Mouse (Mus musculus): Measurements from ENCODE around the gene Lhx1. TPM values are rescaled to one million over a fixed set of nuclear protein-coding genes. Genes with fewer than 3 reads are reported as not detected.

Gene Lhx1
- polyA plus RNA-seq, 1 experiment from 2014 or later: 0.06 TPM

DNA sequence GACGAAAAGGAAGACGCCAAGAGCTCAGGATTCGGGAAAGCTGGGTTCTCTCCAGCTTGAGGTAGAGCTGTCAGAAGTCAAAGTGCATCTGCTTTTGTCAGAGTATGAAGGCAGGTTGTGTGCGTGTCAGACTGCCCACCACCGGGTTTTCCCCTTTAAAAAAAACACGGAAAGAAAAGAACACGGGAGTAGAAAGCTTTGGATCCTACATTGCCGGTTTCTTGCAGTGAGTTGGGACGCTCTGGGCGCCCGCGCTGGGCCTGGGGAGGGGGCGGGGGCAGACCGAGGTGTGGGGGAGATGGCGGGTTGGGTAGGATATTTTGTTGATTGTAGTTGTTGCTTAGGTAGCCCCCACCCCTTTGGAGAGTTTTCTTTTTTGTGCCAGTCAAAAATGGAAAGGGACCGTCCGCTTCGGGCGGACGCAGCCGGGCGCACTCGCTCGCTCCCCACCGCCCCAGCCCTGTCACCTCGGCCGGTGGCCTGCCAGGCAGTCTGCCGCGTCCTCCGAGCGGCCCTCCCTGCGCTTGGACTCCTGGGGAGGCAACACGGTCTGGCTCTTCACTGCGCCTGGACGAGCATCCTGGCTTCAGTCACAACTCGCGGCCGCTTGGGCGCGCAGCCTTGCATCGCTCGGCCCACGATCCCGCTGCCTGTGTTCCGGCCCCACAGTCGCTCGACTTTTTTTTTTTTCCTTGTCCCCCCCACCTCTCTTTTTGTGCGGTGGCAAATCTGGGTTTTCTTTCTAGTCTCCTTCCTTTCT lies 644 bp downstream of the Lhx1 start:
- H3K9ac ChIP-seq: no peak overlapping the region
- H3K36me3 ChIP-seq: no peaks in the 10 kb centered on the region
- ATAC-seq (ENCODE audit: borderline replicate concordance, extremely low read depth, low FRiP score, low TSS enrichment): peak; percentile 56; the same call in 1 of the 2 replicates
- peak overlapping the region; percentile 83 for H3K4me2 ChIP-seq
- no peaks in the 10 kb centered on the region for H3K9me3 ChIP-seq
- peak overlapping the region; percentile 43 for H3K4me3 ChIP-seq
- peaks cover 100% of the 10 kb centered on the region for H3K27me3 ChIP-seq
- H3K4me1 ChIP-seq: peaks cover 42% of the 10 kb centered on the region
- under 1% methylated on average over 48 of the region's 48 CpGs for WGBS
- no peak overlapping the region for H3K27ac ChIP-seq

DNA sequence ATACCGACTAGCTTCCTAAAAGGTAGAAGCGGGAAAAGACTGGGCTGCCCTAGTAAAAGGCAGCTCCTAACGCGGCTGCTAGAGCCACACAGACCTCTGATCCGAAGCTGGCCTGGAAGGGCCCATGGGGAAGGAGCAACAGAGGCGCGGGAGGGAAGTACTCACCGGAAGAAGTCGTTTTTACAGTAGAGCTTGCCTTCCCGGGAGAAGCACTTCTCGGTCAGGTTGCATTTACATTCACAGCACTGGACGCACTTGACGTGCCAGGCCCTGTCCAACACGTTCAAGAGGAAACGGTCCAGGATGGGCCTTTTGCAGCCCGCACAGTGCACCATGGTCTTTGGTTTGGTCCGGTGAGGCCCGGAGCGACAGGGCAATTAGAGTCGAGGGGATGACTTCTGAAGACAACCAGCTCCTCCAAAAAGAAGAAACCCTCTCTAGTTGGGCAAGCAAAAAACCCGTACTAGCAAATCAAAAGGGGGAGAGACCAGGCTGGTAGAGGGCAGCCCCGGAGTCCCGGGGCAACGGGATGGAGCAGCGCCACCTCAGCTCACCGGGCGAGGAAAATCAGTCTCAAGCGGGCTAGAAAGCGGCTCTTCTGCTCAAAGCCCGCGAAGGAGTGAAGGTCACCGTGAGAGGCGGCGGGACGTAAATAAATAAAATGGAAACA lies 1.4 kb downstream of the Lhx1 start:
- Histone ChIP-seq H3K27me3 (peaks cover 100% of the 10 kb centered on the region), H3K36me3 (no peaks in the 10 kb centered on the region), H3K9ac (no peak overlapping the region), H3K4me1 (peaks cover 40% of the 10 kb centered on the region), H3K9me3 (no peaks in the 10 kb centered on the region), H3K4me2 (no peak overlapping the region; the same call in 1 of the 2 replicates), H3K4me3 (no peak overlapping the region), H3K27ac (no peak overlapping the region)
- no peak for ATAC-seq (ENCODE audit: borderline replicate concordance, extremely low read depth, low FRiP score, low TSS enrichment)
- 1% methylated on average over 35 of the region's 35 CpGs for WGBS

DNA sequence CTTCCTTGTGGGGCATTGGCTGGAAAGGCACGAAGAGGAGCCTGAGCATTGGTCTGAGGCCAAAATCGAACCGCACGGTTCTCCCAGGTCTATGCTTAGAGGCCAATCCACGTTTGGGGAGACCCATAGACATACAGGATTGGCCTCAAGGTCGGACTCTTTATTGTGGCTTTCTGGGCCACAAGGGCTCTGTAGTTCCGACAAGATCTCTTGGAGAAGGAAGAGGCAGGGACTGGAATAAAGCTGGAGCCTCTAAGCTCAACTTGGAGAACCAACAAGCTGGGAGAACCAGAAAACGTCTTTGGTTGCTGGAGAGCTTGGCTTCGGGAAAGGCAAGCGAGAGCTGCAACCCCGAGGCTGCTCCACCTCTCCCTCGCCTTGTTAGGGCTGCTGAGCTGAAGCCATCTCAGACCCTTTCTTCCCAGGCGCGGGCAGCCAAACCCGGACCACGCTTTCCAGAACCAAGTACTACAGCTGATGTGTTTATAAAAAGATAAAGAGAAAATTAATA lies 2.0 kb downstream of the Lhx1 start:
- Histone ChIP-seq H3K36me3 (no peaks in the 10 kb centered on the region), H3K4me3 (no peak overlapping the region), H3K9ac (no peak overlapping the region), H3K27ac (no peak overlapping the region), H3K9me3 (no peaks in the 10 kb centered on the region), H3K27me3 (peaks cover 100% of the 10 kb centered on the region), H3K4me2 (peak overlapping the region; percentile 52; the same call in 1 of the 2 replicates), H3K4me1 (peaks cover 40% of the 10 kb centered on the region)
- 2% methylated on average over 16 of the region's 16 CpGs for WGBS
- no peak for ATAC-seq (ENCODE audit: borderline replicate concordance, extremely low read depth, low FRiP score, low TSS enrichment)

GRCm38 (mm10) chr11:84522577-84523320 lies 2.6 kb downstream of the Lhx1 start:
- peak overlapping the region; percentile 52 for H3K4me2 ChIP-seq
- H3K27me3 ChIP-seq: peaks cover 97% of the 10 kb centered on the region
- H3K4me1 ChIP-seq: peaks cover 40% of the 10 kb centered on the region
- whole genome bisulfite sequencing: under 1% methylated on average over 40 of the region's 40 CpGs
- H3K36me3 ChIP-seq: no peaks in the 10 kb centered on the region
- peak overlapping the region; percentile 25 for H3K4me3 ChIP-seq
- peak; percentile 30; the same call in 1 of the 2 replicates for ATAC-seq (ENCODE audit: borderline replicate concordance, extremely low read depth, low FRiP score, low TSS enrichment)
- no peaks in the 10 kb centered on the region for H3K9me3 ChIP-seq
- H3K27ac ChIP-seq: no peak overlapping the region
- no peak overlapping the region for H3K9ac ChIP-seq

- no peak overlapping the region for H3K27ac ChIP-seq
- H3K36me3 ChIP-seq: no peaks in the 10 kb centered on the region
- peaks cover 40% of the 10 kb centered on the region for H3K4me1 ChIP-seq
- H3K4me3 ChIP-seq: no peak overlapping the region; the same call in 1 of the 2 replicates
- no peaks in the 10 kb centered on the region for H3K9me3 ChIP-seq
- ATAC-seq (ENCODE audit: borderline replicate concordance, extremely low read depth, low FRiP score, low TSS enrichment): no peak
- H3K4me2 ChIP-seq: no peak overlapping the region
- peaks cover 96% of the 10 kb centered on the region for H3K27me3 ChIP-seq
- no peak overlapping the region for H3K9ac ChIP-seq
- 22% methylated on average over 24 of the region's 24 CpGs for WGBS
Observed at GRCm38 (mm10) chr11:84521751-84522299, 3.5 kb downstream of the Lhx1 start.

- H3K4me2 ChIP-seq: no peak overlapping the region
- no peak overlapping the region for H3K27ac ChIP-seq
- H3K4me1 ChIP-seq: peaks cover 38% of the 10 kb centered on the region
- no peak overlapping the region for H3K4me3 ChIP-seq
- H3K9ac ChIP-seq: no peak overlapping the region
- H3K36me3 ChIP-seq: no peaks in the 10 kb centered on the region
- H3K27me3 ChIP-seq: peaks cover 96% of the 10 kb centered on the region
- no peak for ATAC-seq (ENCODE audit: borderline replicate concordance, extremely low read depth, low FRiP score, low TSS enrichment)
- 56% methylated on average over 3 of the region's 3 CpGs for WGBS
- no peaks in the 10 kb centered on the region for H3K9me3 ChIP-seq
Observed at GRCm38 (mm10) chr11:84521071-84521390, 4.3 kb downstream of the Lhx1 start.

DNA sequence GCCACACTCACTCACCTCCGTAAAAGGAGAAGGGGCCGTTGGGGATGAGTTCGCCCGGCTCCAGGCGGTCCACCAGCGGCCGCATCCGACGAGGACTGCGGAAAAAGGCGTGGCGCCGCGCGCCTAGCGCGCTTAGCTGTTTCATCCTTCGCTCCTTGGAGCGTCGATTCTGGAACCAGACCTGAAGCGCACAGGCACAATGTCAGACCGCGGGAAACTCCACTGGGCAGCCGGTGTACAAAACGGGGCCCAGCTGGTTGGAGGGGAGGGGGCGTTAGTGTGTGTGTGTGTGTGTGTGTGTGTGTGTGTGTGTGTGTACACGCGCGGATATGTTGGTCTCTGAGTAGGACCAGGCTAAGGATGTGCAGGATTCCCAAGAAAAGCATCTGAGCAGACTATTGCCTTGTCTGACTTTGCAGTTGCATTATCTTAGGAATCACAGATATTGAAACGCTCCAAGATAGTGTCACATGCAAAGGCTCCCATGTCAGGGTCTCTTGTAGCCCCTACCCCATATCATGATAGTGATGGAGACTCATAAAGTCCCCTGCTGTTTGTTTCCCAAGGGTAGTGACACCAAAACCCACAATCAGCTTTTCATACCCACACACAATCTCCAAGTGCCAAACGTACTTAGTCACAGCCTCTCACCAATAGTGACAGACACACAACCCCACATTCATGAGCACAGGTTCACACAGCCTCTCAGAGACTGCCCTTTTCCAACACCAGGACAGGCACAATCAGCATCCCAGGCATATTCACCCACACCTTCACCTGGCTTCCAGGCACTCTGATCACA lies 4.9 kb downstream of the Lhx1 start:
- Histone ChIP-seq H3K9ac (no peak overlapping the region), H3K27me3 (peaks cover 96% of the 10 kb centered on the region), H3K36me3 (no peaks in the 10 kb centered on the region), H3K27ac (no peak overlapping the region), H3K4me2 (no peak overlapping the region), H3K4me1 (peaks cover 32% of the 10 kb centered on the region), H3K4me3 (no peak overlapping the region), H3K9me3 (no peaks in the 10 kb centered on the region)
- no peak for ATAC-seq (ENCODE audit: borderline replicate concordance, extremely low read depth, low FRiP score, low TSS enrichment)
- 10% methylated on average over 31 of the region's 31 CpGs for WGBS

- H3K9ac ChIP-seq: no peak overlapping the region
Observed at GRCm38 (mm10) chr11:84519576-84520268, 5.6 kb downstream of the Lhx1 start.

DNA sequence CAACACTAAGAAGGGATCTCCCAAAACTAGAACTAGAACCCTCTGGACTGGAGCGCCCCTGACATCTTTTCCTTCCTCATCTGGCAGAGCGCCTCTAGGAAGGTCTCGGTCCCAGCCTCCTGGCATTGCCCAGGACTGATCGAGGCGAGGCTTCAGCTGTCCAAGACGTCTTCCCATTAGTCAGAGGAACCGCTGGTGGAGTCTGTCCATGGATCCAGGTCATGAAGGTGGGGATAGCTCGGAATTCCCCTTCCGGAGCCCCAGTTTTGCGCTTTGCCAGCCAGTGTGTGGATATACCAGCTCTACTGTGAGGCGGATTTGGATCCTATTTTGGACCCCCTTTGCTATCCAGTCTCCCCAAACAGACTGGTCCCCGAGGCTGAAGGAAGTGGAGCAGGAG lies 6.3 kb downstream of the Lhx1 start:
- no peaks in the 10 kb centered on the region for H3K9me3 ChIP-seq
- H3K4me1 ChIP-seq: peaks cover 20% of the 10 kb centered on the region
- no peak overlapping the region for H3K27ac ChIP-seq
- no peaks in the 10 kb centered on the region for H3K36me3 ChIP-seq
- WGBS: 49% methylated on average over 12 of the region's 12 CpGs
- H3K4me3 ChIP-seq: no peak overlapping the region
- ATAC-seq (ENCODE audit: borderline replicate concordance, extremely low read depth, low FRiP score, low TSS enrichment): no peak
- no peak overlapping the region for H3K9ac ChIP-seq
- peaks cover 96% of the 10 kb centered on the region for H3K27me3 ChIP-seq
- H3K4me2 ChIP-seq: no peak overlapping the region

More at GRCm38 (mm10) chr11:84519576-84520268, 5.6 kb downstream of the Lhx1 start:
- Histone ChIP-seq H3K4me3 (no peak overlapping the region), H3K27me3 (peaks cover 96% of the 10 kb centered on the region), H3K4me2 (no peak overlapping the region), H3K36me3 (no peaks in the 10 kb centered on the region), H3K4me1 (peaks cover 24% of the 10 kb centered on the region), H3K9me3 (no peaks in the 10 kb centered on the region), H3K27ac (no peak overlapping the region)
- no peak for ATAC-seq (ENCODE audit: borderline replicate concordance, extremely low read depth, low FRiP score, low TSS enrichment)
- 28% methylated on average over 34 of the region's 34 CpGs for WGBS

DNA sequence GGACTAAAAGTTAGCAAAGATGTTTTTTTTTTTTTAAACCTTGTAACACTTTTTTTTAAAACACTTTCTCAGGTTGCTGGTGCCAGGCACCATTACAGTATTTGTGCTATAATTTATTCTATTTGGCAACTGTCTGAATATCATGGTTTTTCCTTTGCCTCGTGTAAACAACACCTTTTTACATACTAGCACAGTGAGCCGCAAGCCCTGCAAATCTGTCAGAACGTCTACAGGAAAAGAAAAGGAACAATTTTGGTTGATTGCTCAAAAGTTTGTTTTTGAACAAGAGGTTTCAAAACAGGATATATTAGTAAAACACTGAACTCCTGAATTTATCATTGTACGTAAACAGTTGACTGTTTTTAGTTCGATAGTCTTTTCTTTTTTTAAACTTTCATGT lies 7.1 kb downstream of the Lhx1 start:
- no peak for ATAC-seq (ENCODE audit: borderline replicate concordance, extremely low read depth, low FRiP score, low TSS enrichment)
- no peak overlapping the region for H3K4me3 ChIP-seq
- peaks cover 88% of the 10 kb centered on the region for H3K27me3 ChIP-seq
- H3K27ac ChIP-seq: no peak overlapping the region
- no peak overlapping the region for H3K4me2 ChIP-seq
- no peak overlapping the region for H3K9ac ChIP-seq
- WGBS: 61% methylated on average over 5 of the region's 5 CpGs
- H3K9me3 ChIP-seq: no peaks in the 10 kb centered on the region
- no peaks in the 10 kb centered on the region for H3K36me3 ChIP-seq
- peaks cover 18% of the 10 kb centered on the region for H3K4me1 ChIP-seq

All from lung, embryonic 15.5 days (tissue).